In genomic region chr2:102077554-102077953, GRCm38 (mm10) we compare ENCODE assay signal across 9 mouse cellular contexts.
DNase-seq lines count a peak whose midpoint lies in the region; ATAC-seq and TF ChIP-seq lines count a peak whose summit lies in the region.
"Had no signal": no experiment of that assay in that cellular context is flagged by ENCODE, and none has a peak within 500 bp of the region (broad histone marks: within the 10 kb centered on the region; RNA-seq: fewer than 3 reads in every experiment).

No protein-coding gene starts in this region.

- no peak overlapping the region for H3K4me3 ChIP-seq in liver, adult 2 months (ENCODE audit: insufficient read depth, low read depth, low read length)
- no peak overlapping the region for H3K4me3 ChIP-seq in liver, embryonic 11.5 days (ENCODE audit: low read depth, low read length)
- H3K4me3 ChIP-seq in hindbrain, embryonic 13.5 days = no peak overlapping the region
- H3K4me3 ChIP-seq: myocyte had no signal

- TF ChIP-seq POLR2A in liver, adult 2 months (IDR thresholded peaks at IDR 0.05; ENCODE audit: extremely low read depth, insufficient read depth, low read length) = no peak

- H3K4me1 ChIP-seq in liver, adult 2 months (ENCODE audit: control insufficient read depth, insufficient read depth, low read length) = no peaks in the 10 kb centered on the region
- no peaks in the 10 kb centered on the region for H3K4me1 ChIP-seq in liver, embryonic 11.5 days (replicated peaks; ENCODE audit: control insufficient read depth, insufficient read depth, low read length)
- no peaks in the 10 kb centered on the region for H3K4me1 ChIP-seq in hindbrain, embryonic 13.5 days (replicated peaks)

- WGBS in liver, adult 2 months = 52% methylated on average over 4 of the region's 4 CpGs
- 44% methylated on average over 4 of the region's 4 CpGs for WGBS in liver, embryonic 11.5 days
- WGBS in hindbrain, embryonic 13.5 days = 58% methylated on average over 4 of the region's 4 CpGs

- no peaks in the 10 kb centered on the region for H3K36me3 ChIP-seq in liver, adult 2 months (ENCODE audit: control insufficient read depth, insufficient read depth, low read length)
- no peaks in the 10 kb centered on the region for H3K36me3 ChIP-seq in liver, embryonic 11.5 days (ENCODE audit: control insufficient read depth, insufficient read depth, low read length)
- peaks cover 23% of the 10 kb centered on the region for H3K36me3 ChIP-seq in hindbrain, embryonic 13.5 days

- intact Hi-C loops in left cerebral cortex, postnatal 14 days (cut with DNase I) = no loop called here

- no peaks in the 10 kb centered on the region for H3K27me3 ChIP-seq in liver, adult 2 months (ENCODE audit: control insufficient read depth, insufficient read depth, low read length)
- no peaks in the 10 kb centered on the region for H3K27me3 ChIP-seq in liver, embryonic 11.5 days (replicated peaks; ENCODE audit: control insufficient read depth, insufficient read depth, low read length)
- no peaks in the 10 kb centered on the region for H3K27me3 ChIP-seq in hindbrain, embryonic 13.5 days

- no peaks in the 10 kb centered on the region for H3K9me3 ChIP-seq in liver, embryonic 11.5 days (ENCODE audit: control insufficient read depth, low read length)
- no peaks in the 10 kb centered on the region; the same call in 1 of the 2 replicates for H3K9me3 ChIP-seq in hindbrain, embryonic 13.5 days

- no peak for ATAC-seq in liver, embryonic 11.5 days (replicated peaks; ENCODE audit: low FRiP score)
- peak; percentile 39; the same call in 1 of the 2 replicates for ATAC-seq in hindbrain, embryonic 13.5 days (ENCODE audit: low FRiP score)

- H3K79me2 ChIP-seq in liver, adult 2 months (ENCODE audit: control insufficient read depth, insufficient read depth, low read length) = no peaks in the 10 kb centered on the region

- peak; percentile 41; the same call in 1 of the 2 replicates for TF ChIP-seq CTCF in liver, adult 2 months (IDR thresholded peaks at IDR 0.05; ENCODE audit: low read depth, low read length)

- H3K4me2 ChIP-seq in liver, embryonic 11.5 days = no peak overlapping the region
- no peak overlapping the region for H3K4me2 ChIP-seq in hindbrain, embryonic 13.5 days

- H3K9ac ChIP-seq in liver, adult 2 months (ENCODE audit: low read depth, low read length) = no peak overlapping the region
- no peak overlapping the region for H3K9ac ChIP-seq in liver, embryonic 11.5 days (ENCODE audit: low read depth, low read length)
- no peak overlapping the region for H3K9ac ChIP-seq in hindbrain, embryonic 13.5 days

- no peak overlapping the region for H3K27ac ChIP-seq in liver, adult 2 months (replicated peaks; ENCODE audit: insufficient read depth, low read depth, low read length)
- no peak overlapping the region for H3K27ac ChIP-seq in liver, embryonic 11.5 days (ENCODE audit: low read depth, low read length)
- H3K27ac ChIP-seq in hindbrain, embryonic 13.5 days = no peak overlapping the region

- peak; percentile 49 for DNase-seq in liver, adult 2 months (ENCODE audit: extremely low read depth, low read depth, low spot score)
- no peak for DNase-seq in liver, embryonic 11.5 days (ENCODE audit: low spot score)
- peak; percentile 62 for DNase-seq in adrenal gland, postnatal 14 days
- DNase-seq in embryo, embryonic 11.5 days (ENCODE audit: low read depth, low spot score) = peak; percentile 45
- DNase-seq in left cerebral cortex, postnatal 14 days (ENCODE audit: low spot score in 2 of 2) = peak; percentile 81
- DNase-seq in naive thymus-derived CD4-positive, alpha-beta T cell, adult 2 months (ENCODE audit: low read depth) = peak; percentile 79
- DNase-seq in thymus, postnatal 14 days = peak; percentile 85
